Mouse (Mus musculus): Measurements from ENCODE around the gene Pllp.

Pllp gene

DNA sequence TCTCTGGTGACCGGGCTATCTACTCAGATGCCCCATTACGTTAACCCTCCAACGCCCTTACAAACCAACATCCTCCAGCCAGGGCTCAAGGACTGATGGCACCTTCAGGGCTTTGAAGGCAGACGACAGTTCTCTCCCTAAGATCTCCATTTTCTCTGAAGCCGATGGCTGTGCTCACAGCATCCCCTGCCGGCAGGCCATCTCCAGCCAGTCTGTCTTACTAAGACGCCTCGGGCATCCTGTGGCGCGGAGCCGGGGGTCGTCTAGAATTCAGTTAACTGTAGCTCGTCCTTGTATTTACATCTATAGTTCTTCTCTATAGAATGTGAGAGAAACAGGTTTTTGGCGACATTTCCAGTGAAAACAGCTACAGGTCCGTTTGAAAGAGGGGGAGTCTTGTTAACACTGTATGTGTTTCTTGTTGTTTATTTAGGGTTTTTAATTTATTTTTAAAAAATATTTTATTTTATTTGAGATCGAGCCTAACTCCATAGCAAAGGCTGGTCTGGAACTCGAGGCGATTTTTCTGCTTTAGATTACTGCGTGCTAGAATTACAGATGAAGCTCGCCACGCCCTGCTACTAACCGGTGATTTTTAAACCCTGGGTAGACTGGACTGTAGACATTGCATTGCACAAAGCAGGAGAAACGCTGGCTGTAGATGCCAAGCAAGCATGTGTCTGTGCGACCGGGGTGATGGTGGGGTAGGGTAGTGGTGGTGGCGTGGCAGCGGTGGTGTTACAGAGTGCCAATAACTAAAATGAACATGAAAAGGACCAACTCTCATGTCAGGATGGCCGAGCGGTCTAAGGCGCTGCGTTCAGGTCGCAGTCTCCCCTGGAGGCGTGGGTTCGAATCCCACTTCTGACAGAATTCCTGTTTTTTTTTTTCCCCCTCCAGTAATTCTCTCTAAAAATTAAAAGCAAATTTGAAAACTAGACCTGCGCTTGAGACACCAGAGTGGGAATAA is 7.1 kb upstream of the Pllp start:
- peak; percentile 95 for DNase-seq (ENCODE audit: low read depth)

DNA sequence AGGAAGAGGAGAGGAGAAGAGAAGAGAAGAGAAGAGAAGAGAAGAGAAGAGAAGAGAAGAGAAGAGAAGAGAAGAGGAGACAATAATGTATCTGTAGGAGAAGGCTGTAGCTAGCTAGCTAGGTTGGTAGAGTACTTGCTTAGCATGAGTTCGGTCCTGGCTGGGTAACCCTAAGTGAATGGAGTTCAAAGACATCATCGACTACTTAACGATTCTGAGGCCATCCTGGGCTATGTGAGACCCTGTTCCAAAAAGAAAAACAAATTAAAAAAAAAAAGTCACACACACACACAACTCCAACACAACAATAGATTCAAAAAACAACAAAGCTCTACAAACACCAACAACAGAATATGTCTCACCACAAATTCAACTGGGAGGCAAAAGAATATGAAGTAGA is 6.1 kb upstream of the Pllp start:
- peak; percentile 53 for DNase-seq (ENCODE audit: low read depth)

DNA sequence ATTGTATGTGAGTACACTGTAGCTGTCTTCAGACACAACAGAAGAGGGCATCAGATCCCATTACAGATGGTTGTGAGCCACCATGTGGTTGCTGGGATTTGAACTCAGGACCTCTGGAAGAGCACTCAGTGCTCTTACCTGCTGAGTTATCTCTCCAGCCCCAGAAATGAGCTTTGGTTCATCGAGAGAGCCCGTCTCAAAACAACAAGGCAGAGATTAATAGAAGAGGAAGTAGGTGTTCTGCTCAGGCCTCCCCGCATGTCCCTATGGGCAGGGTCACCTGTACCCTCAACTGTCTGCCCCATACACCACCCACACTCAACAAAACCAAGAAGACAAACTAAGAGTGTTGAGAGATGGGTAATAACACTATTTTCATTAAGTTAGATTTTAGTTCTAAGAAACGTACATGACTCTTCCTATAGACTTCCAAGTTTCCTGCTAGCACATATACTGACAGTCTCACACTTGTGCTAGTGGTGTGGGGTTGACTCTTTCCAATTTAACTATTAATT is 4.4 kb upstream of the Pllp start:
- no peak for DNase-seq (ENCODE audit: low read depth)

DNA sequence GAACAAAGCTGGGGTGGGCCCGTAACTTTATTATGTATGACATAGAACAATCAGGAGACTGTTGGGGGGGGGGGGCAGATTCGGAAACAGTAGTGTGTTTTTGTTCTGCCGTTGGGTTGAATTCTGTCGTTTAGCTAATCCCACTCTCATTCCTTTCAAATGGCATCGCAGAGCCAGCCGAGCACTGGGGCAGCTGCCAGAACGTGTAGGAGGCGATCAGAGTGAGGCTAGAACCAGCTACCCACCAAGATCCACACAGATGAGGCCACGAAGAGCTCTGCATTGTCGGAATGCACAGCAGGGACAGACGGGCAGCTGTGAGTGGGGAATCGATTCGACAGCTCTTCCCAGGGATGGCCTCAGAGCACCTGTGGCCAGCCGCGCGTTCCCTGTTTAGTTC is 3.3 kb upstream of the Pllp start:
- no peak for DNase-seq (ENCODE audit: low read depth)

DNA sequence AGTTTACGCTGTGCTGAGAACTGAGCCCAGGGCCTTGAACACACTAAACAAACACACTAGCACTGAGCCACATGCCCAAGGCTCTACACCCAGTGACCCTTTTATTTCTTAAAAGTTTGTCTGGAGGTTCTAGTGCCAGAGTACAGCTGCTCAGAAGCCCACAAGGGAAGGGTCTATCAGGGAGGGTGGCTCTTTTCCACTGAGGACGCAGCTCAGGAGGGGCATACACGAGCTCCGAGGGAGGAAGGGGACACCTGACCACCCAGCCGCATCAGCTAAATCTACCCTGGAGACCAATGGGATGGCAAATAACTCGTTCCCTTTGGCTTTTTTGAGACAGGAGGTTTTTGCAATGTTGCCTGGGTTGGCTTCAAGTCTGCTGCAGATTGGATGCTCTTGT is 1.9 kb upstream of the Pllp start:
- no peak for DNase-seq (ENCODE audit: low read depth)

DNA sequence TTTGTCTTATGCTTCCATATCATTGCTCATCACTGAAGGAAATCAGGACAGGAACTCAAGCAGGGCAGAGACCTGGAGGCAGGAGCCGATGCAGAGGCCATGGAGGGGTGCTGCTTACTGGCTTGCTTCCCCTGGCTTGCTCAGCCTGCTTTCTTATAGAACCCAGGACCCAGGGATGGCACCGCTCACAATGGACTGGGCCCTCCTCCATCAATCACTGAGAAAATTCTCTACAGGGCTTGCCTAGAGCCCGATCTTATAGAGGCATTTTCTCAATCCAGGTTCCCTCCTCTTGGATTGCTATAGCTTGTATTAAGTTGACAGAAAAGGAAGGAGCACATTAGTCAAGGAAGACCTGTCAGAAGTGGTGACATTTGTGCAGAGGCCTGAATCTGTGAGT is 488 bp upstream of the Pllp start:
- DNase-seq (ENCODE audit: low read depth), result no peak

DNA sequence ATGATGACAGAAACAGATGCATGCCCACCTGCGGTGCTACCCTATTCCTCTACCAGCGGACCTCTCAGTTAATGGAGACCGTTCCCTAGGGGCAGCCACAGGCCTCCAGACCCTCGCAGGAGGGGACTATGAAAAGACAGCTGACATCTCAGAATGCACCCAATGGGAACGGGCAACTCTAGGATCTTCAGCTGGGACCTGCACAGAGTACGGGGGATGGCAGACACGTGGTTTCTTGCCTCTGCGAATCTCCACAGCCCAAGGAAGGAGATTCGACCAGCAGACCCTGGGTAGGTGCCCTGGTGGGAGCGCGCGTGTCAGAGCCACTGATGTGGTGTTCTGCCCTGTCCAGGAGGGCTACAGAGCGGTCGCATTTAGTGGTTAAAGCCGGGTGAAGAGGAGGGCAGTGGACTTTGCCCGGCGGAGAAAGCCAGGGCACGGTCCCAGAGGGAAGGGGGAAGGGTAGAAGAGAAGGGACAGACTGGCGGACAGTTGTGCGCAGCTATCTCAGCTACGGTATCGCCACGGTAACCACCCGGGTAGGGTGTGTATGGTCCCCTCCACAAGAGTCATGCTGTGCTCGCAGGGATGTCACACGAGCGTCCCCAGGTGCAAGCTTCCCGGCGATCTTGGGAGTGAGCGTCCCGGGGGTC is 611 bp downstream of the Pllp start:
- DNase-seq (ENCODE audit: low read depth), result no peak

DNA sequence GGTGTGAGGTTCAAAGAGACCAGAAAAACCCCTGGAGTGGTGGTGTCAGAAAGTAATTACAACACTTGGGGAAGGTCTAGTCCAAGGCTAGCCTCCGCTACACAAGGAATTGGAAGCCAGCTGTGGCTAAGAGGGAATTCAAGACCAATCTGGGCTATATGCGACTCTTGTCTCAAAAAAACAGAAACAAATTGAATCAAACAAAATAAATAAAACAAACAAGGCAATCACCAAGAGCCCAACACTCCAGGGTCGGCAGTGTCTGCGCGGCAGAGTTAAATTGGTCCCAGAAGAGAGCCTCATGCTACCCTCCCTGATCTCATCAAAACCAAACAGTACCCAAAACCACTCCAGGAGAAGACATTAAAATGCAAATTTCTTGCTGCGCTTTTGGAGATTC is 1.4 kb downstream of the Pllp start:
- DNase-seq (ENCODE audit: low read depth), result no peak

DNA sequence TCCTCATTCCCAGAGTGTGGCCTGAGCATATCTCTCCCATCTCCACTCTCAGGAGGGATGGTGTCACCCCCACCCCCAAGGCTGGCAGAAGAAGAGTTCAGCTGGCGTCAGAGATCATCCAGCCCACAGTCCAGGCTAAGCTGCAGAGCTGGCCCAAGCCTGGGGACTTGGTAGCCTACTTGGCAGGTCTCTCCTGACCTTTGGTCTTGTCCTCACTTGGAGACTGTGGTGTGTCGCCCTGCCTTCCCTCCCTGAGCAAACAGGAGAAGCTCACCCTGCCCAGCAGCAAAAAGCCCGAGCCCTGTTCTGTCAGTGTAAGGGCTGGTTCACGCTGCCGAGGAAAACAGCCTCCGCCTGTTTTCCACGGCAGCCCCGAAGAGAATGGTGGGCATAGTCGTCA is 10.1 kb downstream of the Pllp start:
- no peak for DNase-seq (ENCODE audit: low read depth)

DNA sequence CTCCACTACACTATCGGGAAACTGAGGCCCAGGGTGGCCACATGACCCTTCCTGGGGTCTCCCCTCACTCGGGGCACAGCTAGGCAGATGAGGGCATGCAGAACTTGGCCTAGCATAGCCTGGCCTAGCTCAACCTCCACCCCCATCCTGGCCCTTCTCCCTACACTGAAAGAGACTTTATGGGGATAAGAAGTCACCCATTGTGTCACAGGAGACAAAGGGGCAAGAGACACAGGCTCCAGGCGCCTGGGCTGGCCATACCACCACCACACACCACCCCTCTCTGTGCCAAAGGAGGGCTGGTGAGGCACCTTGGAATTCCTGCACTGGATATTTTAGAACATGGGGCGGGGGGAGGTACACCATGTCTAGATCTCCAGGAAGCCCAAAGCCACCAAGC is 11.8 kb downstream of the Pllp start:
- DNase-seq (ENCODE audit: low read depth), result no peak

DNA sequence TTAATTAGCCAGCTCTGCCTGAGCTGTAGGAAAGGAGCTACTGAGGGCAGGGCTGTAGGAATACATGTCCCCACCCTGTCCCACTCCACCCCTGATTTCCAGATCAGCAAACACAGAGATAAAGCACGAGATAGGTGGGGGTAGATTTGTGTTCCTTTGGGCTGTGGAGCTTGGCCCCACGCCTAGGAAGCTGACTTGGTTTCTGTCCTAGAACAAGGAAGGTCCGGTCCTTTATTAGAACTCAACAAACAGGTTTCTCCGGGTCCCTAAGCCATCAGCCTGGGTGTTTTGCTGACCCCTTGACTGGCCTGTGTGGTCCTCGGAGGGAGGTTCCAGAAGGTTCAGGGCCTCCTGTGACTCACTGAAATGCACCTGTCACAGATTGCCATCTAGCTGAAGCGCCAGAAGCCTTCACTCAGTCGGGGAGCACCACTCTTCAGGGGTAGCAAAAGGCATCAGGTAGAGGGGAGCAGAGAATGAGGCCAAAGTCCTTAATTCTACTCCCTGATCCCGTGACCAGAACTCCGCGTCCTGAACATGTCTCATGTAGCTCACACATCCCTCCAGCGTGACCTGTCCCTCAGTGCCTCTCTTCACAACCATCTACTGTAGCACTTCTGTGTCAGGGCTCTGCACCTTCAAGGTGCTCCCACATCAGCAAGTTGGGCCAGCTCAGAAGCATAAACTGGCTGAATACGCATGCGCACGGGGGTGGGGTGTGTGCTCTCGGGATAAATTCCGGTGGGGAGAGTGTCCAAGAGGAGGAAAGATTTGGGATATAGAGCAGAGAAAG is 13.2 kb downstream of the Pllp start:
- DNase-seq (ENCODE audit: low read depth), result no peak

DNA sequence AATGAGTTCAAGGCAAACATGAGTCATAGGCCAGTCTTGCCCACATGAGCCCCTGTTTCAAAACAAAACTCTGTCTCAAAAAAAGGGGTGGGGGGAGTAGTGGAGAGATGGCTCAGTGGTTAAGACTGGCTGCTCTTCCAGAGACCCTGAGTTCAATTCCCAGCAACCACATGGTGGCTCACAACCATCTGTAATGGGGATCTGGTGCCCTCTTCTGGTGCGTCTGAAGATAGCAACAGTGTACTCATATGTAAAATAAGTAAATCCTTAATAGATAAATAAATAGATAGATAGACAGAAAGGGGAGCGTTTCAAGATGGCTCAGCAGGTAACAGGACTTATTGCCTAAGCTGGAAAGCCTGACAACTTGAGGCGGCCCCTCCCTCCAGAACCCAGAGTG is 15.7 kb downstream of the Pllp start:
- DNase-seq (ENCODE audit: low read depth), result peak; percentile 35

DNA sequence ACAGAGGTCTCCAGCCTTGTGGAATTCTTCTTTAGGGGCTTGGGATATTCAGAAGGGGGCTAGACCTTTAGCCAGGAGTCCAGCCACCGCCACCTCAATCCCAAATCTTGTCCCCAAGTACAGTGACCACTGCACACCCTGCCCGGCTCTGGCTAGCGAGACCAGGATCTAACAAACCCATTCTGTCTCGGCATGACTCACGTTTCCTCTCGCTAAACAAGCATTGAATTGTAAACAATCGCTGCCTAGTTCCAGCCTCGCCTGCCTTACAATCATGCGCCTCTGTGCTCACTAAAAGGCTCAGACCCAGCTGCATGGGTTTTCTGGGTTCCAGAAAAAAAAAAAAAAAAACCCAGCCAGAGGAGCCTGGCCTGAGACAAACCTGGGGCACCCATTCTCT is 17.5 kb downstream of the Pllp start:
- peak; percentile 64 for DNase-seq (ENCODE audit: low read depth)

DNA sequence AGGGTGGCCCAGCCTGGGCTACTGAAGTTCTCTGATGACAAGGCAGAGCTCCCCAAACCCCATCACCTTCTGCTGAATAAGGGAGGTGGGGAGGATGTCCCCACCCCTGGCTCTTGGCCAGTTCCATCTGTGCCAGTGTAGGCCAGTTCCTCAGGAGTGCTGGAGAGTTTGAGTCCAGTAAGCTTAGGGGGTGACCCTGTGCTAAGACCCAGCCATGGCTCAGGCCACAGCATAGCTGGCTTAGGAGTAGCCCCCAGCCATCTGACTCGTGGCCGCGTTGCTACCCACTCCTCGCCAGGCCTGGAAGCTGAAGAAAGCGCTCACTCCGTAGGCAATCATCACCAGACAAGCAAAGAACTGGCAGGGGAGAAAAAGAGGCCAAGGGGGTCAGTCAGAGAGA is 20.2 kb downstream of the Pllp start:
- DNase-seq (ENCODE audit: low read depth), result no peak

DNA sequence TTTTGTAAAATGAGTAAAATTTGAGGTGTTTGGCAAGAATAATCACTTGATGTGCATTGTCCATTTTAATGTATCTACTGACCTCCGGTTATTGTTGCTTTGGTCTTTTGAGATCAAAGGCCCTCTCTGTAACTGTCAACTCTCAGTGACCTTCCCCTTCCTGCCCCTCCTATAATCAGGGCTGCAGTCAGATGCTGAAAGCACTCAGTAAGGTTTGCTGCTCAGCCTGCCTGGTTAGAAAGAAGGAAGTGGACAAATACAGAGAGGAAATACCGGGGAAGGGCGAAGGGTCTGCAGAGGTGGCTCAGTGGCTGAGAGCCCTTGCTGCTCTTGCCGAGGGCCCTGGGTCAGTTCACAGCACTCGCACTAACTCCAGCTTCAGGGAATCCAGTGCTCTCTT is 21.7 kb downstream of the Pllp start:
- peak; percentile 24 for DNase-seq (ENCODE audit: low read depth)

DNA sequence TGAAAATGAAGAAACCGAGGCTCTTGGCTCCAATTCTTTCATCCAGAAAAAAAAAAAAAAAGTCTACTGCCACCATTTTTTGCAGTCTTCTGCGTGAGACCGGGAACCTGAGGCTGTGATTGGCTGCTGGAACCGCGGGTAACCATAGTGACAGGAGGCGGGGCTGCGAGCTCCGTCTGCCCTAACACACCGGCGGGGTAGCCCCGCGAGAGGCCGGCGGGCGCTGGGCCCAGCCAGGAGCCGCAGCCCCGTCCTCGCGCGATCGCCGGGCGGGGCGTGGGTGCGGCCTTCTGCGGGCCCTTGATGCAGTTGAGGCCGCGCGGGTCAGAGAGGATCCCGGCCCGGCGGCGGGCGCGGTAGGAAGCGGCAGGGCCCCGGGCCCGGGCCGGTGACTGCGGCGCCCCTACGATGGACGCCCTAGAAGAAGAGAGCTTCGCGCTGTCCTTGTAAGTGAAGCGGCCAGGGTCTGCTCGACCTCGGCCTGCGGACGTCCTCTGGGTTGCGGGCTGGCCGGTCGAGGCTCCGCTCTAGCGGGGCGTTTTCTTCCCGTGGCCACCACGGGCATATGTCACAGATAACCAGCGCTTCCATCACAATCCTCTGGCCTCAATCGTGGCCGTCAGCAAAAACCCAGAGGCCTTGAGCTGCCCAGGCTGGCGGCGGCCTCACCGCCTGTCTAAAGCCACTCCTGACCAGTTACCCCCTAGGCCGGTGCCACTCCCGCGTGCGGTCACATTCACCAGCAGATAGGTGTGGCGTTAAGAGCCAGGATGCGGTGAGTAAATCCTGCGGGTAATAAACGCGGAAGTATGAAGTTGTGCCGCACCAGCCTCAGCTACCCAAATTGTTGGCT is 29.4 kb downstream of the Pllp start, which contains the start of gene Arl2bp:
Gene Arl2bp, plus strand, starts transcription at position 145 of the 853 bp plus-strand sequence.
- peak; percentile 95 for DNase-seq (ENCODE audit: low read depth)

DNA sequence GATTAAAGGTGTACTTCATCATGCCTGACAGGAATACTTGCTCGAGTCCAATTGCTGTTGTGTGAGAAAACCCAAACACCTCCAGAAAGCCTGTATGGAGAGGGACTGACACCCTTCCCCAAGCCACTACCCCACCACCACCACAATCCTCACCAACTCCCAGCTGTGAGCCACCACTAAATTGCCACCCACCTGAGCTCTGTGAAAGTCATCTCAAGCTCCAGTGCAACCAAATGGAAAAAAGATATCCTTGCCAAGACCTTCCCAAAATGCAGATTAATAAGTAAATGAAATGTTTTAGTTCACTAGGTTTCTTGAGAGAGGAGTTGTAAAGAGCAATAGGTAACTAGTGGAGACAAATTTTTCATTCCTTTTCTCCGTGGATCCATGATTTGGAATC is 31.4 kb downstream of the Pllp start:
- DNase-seq (ENCODE audit: low read depth), result no peak

DNA sequence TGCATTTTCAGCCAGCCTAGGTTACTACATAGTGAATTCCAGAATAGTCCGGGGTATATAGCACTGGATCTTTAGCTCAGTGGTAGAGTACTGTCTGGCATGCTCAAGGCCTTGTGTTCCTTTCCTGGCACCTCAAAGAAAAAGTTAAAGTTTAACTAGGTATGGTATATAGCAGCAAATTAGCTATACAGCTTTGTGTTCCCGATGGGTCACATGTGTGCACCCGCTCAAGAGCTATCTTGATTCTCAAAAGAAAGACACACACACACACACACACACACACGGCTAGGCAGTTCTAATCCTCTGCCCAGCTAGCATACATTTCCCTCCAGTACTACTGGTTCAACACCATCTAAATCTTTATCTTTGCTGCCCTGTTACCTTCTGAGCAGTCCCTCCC is 35.7 kb downstream of the Pllp start:
- no peak for DNase-seq (ENCODE audit: low read depth)

DNA sequence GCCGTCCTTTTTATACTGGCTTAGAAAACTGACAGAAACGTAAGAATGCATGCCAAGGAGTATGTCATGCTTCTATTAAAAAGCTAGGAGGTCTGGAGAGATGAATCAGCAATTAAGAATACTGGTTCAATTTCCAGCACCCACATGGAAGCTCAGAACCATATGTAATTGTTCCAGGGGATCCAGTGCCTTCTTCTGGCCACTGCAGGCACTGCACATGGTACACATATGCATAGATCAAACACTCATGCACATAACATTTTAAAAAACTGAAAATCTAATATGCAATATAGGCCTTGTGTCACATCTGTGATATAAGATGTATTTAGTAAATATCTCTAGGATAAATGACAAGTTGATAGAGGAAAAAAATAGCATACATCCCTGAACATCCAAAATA is 38.0 kb downstream of the Pllp start:
- DNase-seq (ENCODE audit: low read depth), result peak; percentile 33

DNA sequence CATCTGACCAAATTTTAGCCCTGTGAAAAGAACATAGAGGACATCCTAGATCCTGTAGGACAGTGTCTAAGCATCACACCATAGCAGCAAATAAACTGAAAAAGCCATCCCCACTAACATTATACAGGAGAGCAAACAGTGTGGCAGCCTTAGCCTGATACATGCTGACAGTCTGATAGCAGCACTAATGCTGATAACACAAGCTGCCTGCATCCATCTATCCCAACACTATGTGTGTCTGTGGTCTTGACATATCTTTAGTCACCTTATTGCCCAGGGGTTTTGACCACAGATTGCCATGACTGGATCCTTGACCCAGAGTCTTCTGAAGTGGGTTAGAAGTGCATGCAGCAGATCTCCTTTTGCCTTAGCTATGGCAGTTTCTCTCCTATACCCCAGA is 41.1 kb downstream of the Pllp start:
- no peak for DNase-seq (ENCODE audit: low read depth)

DNA sequence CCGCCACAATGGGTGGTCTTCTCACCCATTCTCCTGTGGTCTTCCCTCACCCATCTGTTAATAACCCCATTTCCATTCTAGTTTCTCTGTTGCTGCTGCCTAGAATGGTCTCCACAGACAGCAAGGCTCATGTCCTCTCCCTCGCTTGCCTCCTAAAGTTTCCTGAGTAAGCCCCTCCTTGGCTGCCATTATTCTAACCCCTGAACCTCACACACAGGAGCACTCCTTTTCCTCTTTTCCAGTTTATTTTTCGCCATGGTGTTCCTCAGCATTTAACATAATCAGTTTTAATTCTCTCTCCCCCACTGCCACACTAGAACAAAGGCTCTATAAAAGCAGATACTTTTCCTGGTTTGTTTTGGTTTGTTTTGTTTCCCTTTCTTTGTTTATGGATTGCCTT is 43.1 kb downstream of the Pllp start:
- no peak for DNase-seq (ENCODE audit: low read depth)

DNA sequence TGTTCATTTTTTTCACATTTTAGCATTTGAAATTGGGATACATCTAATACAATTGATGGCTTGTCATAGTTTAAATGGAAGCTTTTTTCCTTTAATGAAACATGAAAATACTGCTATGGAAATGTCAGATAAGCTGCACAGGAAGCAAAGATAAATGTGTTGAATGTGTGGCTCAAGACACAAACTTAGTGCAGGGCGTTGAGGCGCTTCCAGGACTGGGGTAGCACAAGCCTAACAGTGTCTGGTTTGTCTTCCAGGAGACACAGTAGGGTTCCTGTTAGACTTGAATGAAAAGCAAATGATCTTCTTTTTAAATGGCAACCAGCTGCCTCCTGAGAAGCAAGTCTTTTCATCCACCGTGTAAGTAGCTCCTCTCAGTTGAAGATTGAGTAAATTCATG is 46.6 kb downstream of the Pllp start:
- DNase-seq (ENCODE audit: low read depth), result no peak
